Mouse (Mus musculus) heart, embryonic 12.5 days (tissue): Measurements from ENCODE around the gene Ufsp1. TPM values are rescaled to one million over a fixed set of nuclear protein-coding genes. Genes with fewer than 3 reads are reported as not detected.
A peak's percentile ranks its signal among the peaks of the same experiment; 100 is the strongest.

ENCODE experiments used
- ATAC-seq: fragments of 200-750 bp; cut with Nextera tagmentation; 2 replicates; pipeline ENCODE4 v1.8.0; 2017; ENCODE audit warnings: moderate TSS enrichment, moderate library complexity; ENCODE audit not compliant: insufficient number of reproducible peaks, low FRiP score
- H3K27ac ChIP-seq: fragments of 300-500 bp; sonication (generic); 2 replicates; pipeline ENCODE4 v1.5.1; 2016; ENCODE audit warnings: mild to moderate bottlenecking, moderate library complexity; ENCODE audit not compliant: poor library complexity, severe bottlenecking
- H3K27me3 ChIP-seq: fragments of 300-500 bp; sonication (generic); replicated peaks from 2 replicates; pipeline ENCODE4 v1.6.1; 2016; ENCODE audit warnings: mild to moderate bottlenecking, moderate library complexity
- H3K36me3 ChIP-seq: fragments of 300-500 bp; sonication (generic); 2 replicates; pipeline ENCODE4 v1.6.1; 2016; ENCODE audit warnings: mild to moderate bottlenecking, moderate library complexity
- H3K4me1 ChIP-seq: fragments of 300-500 bp; sonication (generic); replicated peaks from 2 replicates; pipeline ENCODE4 v1.6.1; 2016; ENCODE audit warnings: mild to moderate bottlenecking
- H3K4me2 ChIP-seq: fragments of 300-500 bp; sonication (generic); 2 replicates; pipeline ENCODE4 v1.6.1; 2016; ENCODE audit warnings: mild to moderate bottlenecking, moderate library complexity
- H3K4me3 ChIP-seq: fragments of 300-500 bp; sonication (generic); 2 replicates; pipeline ENCODE4 v1.5.1; 2016; ENCODE audit warnings: mild to moderate bottlenecking
- H3K9ac ChIP-seq: fragments of 300-500 bp; sonication (generic); 2 replicates; pipeline ENCODE4 v1.6.1; 2016; ENCODE audit warnings: mild to moderate bottlenecking, moderate library complexity
- H3K9me3 ChIP-seq: fragments of 300-500 bp; sonication (generic); replicated peaks from 2 replicates; pipeline ENCODE4 v1.6.1; 2016; ENCODE audit warnings: mild to moderate bottlenecking, moderate library complexity
- WGBS: fragments of 180-500 bp; shearing (Covaris S2); methylation state at CpG from one replicate; pipeline ENCODE4 v1.1.7; 2016; 5-methylcytosine and 5-hydroxymethylcytosine counted together
- polyA plus RNA-seq: library from polyadenylated mRNA; unstranded; fragments of >200 nt; fragmentation: Nextera tagmentation; extraction: Ambion mirVana; gene quantifications from 2 replicates; pipeline ENCODE4 v1.2.1, GENCODE M21; 2016

Gene Ufsp1
- polyA plus RNA-seq, 1 experiment from 2014 or later: 10.1 TPM

- H3K9me3 ChIP-seq: no peaks in the 10 kb centered on the region
- peaks cover 36% of the 10 kb centered on the region for H3K36me3 ChIP-seq
- H3K4me3 ChIP-seq: peak overlapping the region; percentile 75
- H3K4me2 ChIP-seq: peak overlapping the region; percentile 95
- WGBS: under 1% methylated on average over 22 of the region's 22 CpGs
- peaks cover 39% of the 10 kb centered on the region for H3K4me1 ChIP-seq
- H3K27me3 ChIP-seq: no peaks in the 10 kb centered on the region
- H3K9ac ChIP-seq: peak overlapping the region; percentile 89
- peak overlapping the region; percentile 87 for H3K27ac ChIP-seq
- ATAC-seq: peak; percentile 38; the same call in 1 of the 2 replicates
These were observed 19.2 kb downstream of the Ufsp1 start for GRCm38 (mm10) chr5:137313466-137314192.

GRCm38 (mm10) chr5:137314193-137315083 is 20.0 kb downstream of the Ufsp1 start, which contains the start of gene Trip6:
Gene Trip6 (minus strand): TSS chr5:137314404.
- H3K27me3 ChIP-seq: no peaks in the 10 kb centered on the region
- H3K9me3 ChIP-seq: no peaks in the 10 kb centered on the region
- peak within 1 kb of the TSS; percentile 95 for H3K4me2 ChIP-seq
- H3K36me3 ChIP-seq: peaks cover 32% of the 10 kb centered on the region
- H3K4me1 ChIP-seq: peaks cover 39% of the 10 kb centered on the region
- H3K27ac ChIP-seq: peak within 1 kb of the TSS; percentile 87
- WGBS: 18% methylated on average over 30 of the region's 30 CpGs
- peak within 1 kb of the TSS; percentile 75 for H3K4me3 ChIP-seq
- ATAC-seq: peak; percentile 91
- H3K9ac ChIP-seq: peak within 1 kb of the TSS; percentile 89

GRCm38 (mm10) chr5:137315084-137315903 is 20.9 kb downstream of the Ufsp1 start:
- peaks cover 39% of the 10 kb centered on the region for H3K4me1 ChIP-seq
- H3K4me2 ChIP-seq: peak overlapping the region; percentile 95
- WGBS: 41% methylated on average over 30 of the region's 30 CpGs
- H3K9me3 ChIP-seq: no peaks in the 10 kb centered on the region
- no peak; the same call in 1 of the 2 replicates for ATAC-seq
- H3K9ac ChIP-seq: peak overlapping the region; percentile 89
- H3K27me3 ChIP-seq: no peaks in the 10 kb centered on the region
- H3K27ac ChIP-seq: peak overlapping the region; percentile 87
- no peak overlapping the region for H3K4me3 ChIP-seq
- peaks cover 32% of the 10 kb centered on the region for H3K36me3 ChIP-seq

GRCm38 (mm10) chr5:137317361-137317760 is 22.9 kb downstream of the Ufsp1 start:
- H3K36me3 ChIP-seq: peaks cover 25% of the 10 kb centered on the region
- H3K9me3 ChIP-seq: no peaks in the 10 kb centered on the region
- 43% methylated on average over 8 of the region's 8 CpGs for WGBS
- H3K27ac ChIP-seq: no peak overlapping the region
- no peak overlapping the region for H3K9ac ChIP-seq
- H3K4me1 ChIP-seq: peaks cover 27% of the 10 kb centered on the region
- H3K27me3 ChIP-seq: no peaks in the 10 kb centered on the region
- no peak overlapping the region for H3K4me3 ChIP-seq
- ATAC-seq: no peak
- H3K4me2 ChIP-seq: no peak overlapping the region

- Histone ChIP-seq H3K27me3 (no peaks in the 10 kb centered on the region), H3K4me3 (no peak overlapping the region), H3K9ac (no peak overlapping the region), H3K27ac (no peak overlapping the region), H3K9me3 (no peaks in the 10 kb centered on the region), H3K36me3 (peaks cover 34% of the 10 kb centered on the region), H3K4me1 (peaks cover 16% of the 10 kb centered on the region), H3K4me2 (no peak overlapping the region)
- no peak for ATAC-seq
- 75% methylated on average over 1 of the region's 1 CpGs for WGBS
These were observed 24.1 kb downstream of the Ufsp1 start for GRCm38 (mm10) chr5:137318570-137318969.

- H3K27me3 ChIP-seq: no peaks in the 10 kb centered on the region
- H3K4me3 ChIP-seq: no peak overlapping the region
- WGBS: 82% methylated on average over 3 of the region's 3 CpGs
- H3K9me3 ChIP-seq: no peaks in the 10 kb centered on the region
- H3K4me1 ChIP-seq: no peaks in the 10 kb centered on the region
- ATAC-seq: no peak
- no peak overlapping the region for H3K27ac ChIP-seq
- H3K9ac ChIP-seq: no peak overlapping the region
- H3K36me3 ChIP-seq: peaks cover 48% of the 10 kb centered on the region
- H3K4me2 ChIP-seq: no peak overlapping the region
These were observed 26.6 kb downstream of the Ufsp1 start for GRCm38 (mm10) chr5:137320996-137321395.

GRCm38 (mm10) chr5:137330910-137331309 is 36.5 kb downstream of the Ufsp1 start:
- no peak overlapping the region for H3K27ac ChIP-seq
- H3K4me1 ChIP-seq: peaks cover 9% of the 10 kb centered on the region

GRCm38 (mm10) chr5:137332857-137333511 is 38.6 kb downstream of the Ufsp1 start:
- ATAC-seq: peak; percentile 3; the same call in 1 of the 2 replicates
- 20% methylated on average over 15 of the region's 15 CpGs for WGBS
- Histone ChIP-seq H3K9ac (peak overlapping the region; percentile 86), H3K4me1 (peaks cover 22% of the 10 kb centered on the region), H3K4me3 (peak overlapping the region; percentile 86), H3K36me3 (peaks cover 15% of the 10 kb centered on the region), H3K9me3 (no peaks in the 10 kb centered on the region), H3K27ac (no peak overlapping the region), H3K27me3 (no peaks in the 10 kb centered on the region), H3K4me2 (peak overlapping the region; percentile 100)

More at GRCm38 (mm10) chr5:137330910-137331309, 36.5 kb downstream of the Ufsp1 start:
- no peak for ATAC-seq
- Histone ChIP-seq H3K36me3 (peaks cover 22% of the 10 kb centered on the region), H3K9me3 (no peaks in the 10 kb centered on the region), H3K4me3 (no peak overlapping the region), H3K4me2 (no peak overlapping the region), H3K27me3 (no peaks in the 10 kb centered on the region), H3K9ac (no peak overlapping the region)
- 79% methylated on average over 7 of the region's 7 CpGs for WGBS

GRCm38 (mm10) chr5:137333512-137334174 is 39.2 kb downstream of the Ufsp1 start, which contains the start of gene Slc12a9:
Gene Slc12a9 (minus strand): TSS chr5:137333597.
- no peak within 1 kb of the TSS for H3K27ac ChIP-seq
- no peaks in the 10 kb centered on the region for H3K9me3 ChIP-seq
- H3K9ac ChIP-seq: peak within 1 kb of the TSS; percentile 86
- peak within 1 kb of the TSS; percentile 100 for H3K4me2 ChIP-seq
- under 1% methylated on average over 44 of the region's 44 CpGs for WGBS
- H3K4me3 ChIP-seq: peak within 1 kb of the TSS; percentile 86
- peaks cover 11% of the 10 kb centered on the region for H3K36me3 ChIP-seq
- H3K4me1 ChIP-seq: peaks cover 22% of the 10 kb centered on the region
- ATAC-seq: peak; percentile 94
- no peaks in the 10 kb centered on the region for H3K27me3 ChIP-seq

GRCm38 (mm10) chr5:137334317-137334716 is 39.9 kb downstream of the Ufsp1 start:
- no peaks in the 10 kb centered on the region for H3K9me3 ChIP-seq
- WGBS: 46% methylated on average over 10 of the region's 10 CpGs
- ATAC-seq: no peak
- peak overlapping the region; percentile 100 for H3K4me2 ChIP-seq
- peaks cover 26% of the 10 kb centered on the region for H3K4me1 ChIP-seq
- no peak overlapping the region for H3K9ac ChIP-seq
- H3K36me3 ChIP-seq: peaks cover 11% of the 10 kb centered on the region
- H3K27ac ChIP-seq: no peak overlapping the region
- no peaks in the 10 kb centered on the region for H3K27me3 ChIP-seq
- H3K4me3 ChIP-seq: no peak overlapping the region
